20 mouse cellular contexts compared by ENCODE assay signal in the genomic region with DNA sequence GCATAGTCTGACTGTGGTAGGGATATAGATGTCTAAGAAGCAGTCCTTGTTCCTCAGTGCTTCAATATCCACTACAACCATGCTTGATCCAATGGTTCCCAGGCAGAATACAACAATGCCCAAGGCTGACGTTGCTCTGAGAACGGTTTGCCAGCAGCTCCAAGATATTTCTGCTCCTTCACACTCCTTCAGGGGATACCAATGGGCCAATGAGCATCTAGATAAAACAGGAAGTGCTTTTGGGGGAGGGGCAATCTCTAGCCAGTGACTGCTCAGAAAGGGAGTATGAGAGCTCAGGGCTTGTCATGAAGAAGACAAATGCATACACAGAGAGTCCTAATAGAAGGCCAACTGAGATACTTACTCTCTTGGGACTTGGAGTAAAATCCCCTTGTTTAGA. TPM values are rescaled to one million over a fixed set of nuclear protein-coding genes. Genes with fewer than 3 reads are reported as not detected.
A peak's percentile ranks its signal among the peaks of the same experiment; 100 is the strongest.
DNase-seq lines count a peak whose midpoint lies in the region; ATAC-seq lines count a peak whose summit lies in the region.
"Had no signal": no experiment of that assay in that cellular context is flagged by ENCODE, and none has a peak within 500 bp of the region (broad histone marks: within the 10 kb centered on the region; RNA-seq: fewer than 3 reads in every experiment).

No protein-coding gene starts in this region.

- H3K4me3 ChIP-seq in forebrain, embryonic 16.5 days (replicated peaks; ENCODE audit: low read length): no peak overlapping the region
- no peak overlapping the region for H3K4me3 ChIP-seq in forebrain, embryonic 12.5 days (replicated peaks)
- H3K4me3 ChIP-seq: embryonic facial prominence, embryonic 12.5 days; heart, embryonic 12.5 days; hindbrain, embryonic 10.5 days; limb, embryonic 12.5 days had no signal

- H3K27ac ChIP-seq in forebrain, embryonic 16.5 days (ENCODE audit: low read length): peak overlapping the region; percentile 67
- no peak overlapping the region for H3K27ac ChIP-seq in forebrain, embryonic 12.5 days
- H3K27ac ChIP-seq: embryonic facial prominence, embryonic 12.5 days; hindbrain, embryonic 10.5 days; limb, embryonic 12.5 days; liver, embryonic 14.5 days had no signal

- H3K4me1 ChIP-seq in forebrain, embryonic 16.5 days (replicated peaks; ENCODE audit: control insufficient read depth, insufficient read depth, low read length): peaks cover 4% of the 10 kb centered on the region; the same call in 1 of the 2 replicates
- H3K4me1 ChIP-seq in forebrain, embryonic 12.5 days: no peaks in the 10 kb centered on the region
- H3K4me1 ChIP-seq: embryonic facial prominence, embryonic 12.5 days; heart, embryonic 12.5 days; hindbrain, embryonic 10.5 days; limb, embryonic 12.5 days had no signal

- WGBS in forebrain, embryonic 16.5 days: 59% methylated on average over 2 of the region's 2 CpGs
- 71% methylated on average over 2 of the region's 2 CpGs for WGBS in forebrain, embryonic 12.5 days

- ATAC-seq in forebrain, embryonic 16.5 days: peak; percentile 29; the same call in 1 of the 2 replicates
- ATAC-seq in forebrain, embryonic 12.5 days (ENCODE audit: low FRiP score): no peak
- peak; percentile 49 to 64; a peak in 3 of 4 replicates for ATAC-seq in hematopoietic stem cell, adult 5-6 weeks (replicated peaks in 1 of 2; ENCODE audit: insufficient read depth in 1 of 2, low FRiP score in 2 of 2, low TSS enrichment in 1 of 2, low read depth in 1 of 2, poor library complexity in 2 of 2, severe bottlenecking in 2 of 2)

- H3K4me2 ChIP-seq in forebrain, embryonic 16.5 days (ENCODE audit: low read length): no peak overlapping the region
- H3K4me2 ChIP-seq in forebrain, embryonic 12.5 days: no peak overlapping the region
- H3K4me2 ChIP-seq: embryonic facial prominence, embryonic 12.5 days; heart, embryonic 12.5 days; limb, embryonic 12.5 days had no signal

- DNase-seq in thymus, postnatal 0 days (ENCODE audit: low spot score): peak; percentile 58
- no peak for DNase-seq in thymus, postnatal 36 days
- peak; percentile 34 for DNase-seq in thymus, postnatal 4 days
- no peak for DNase-seq in ovary, postnatal 14 days (ENCODE audit: low spot score)
- DNase-seq in embryo, embryonic 10 days (ENCODE audit: low spot score): no peak
- DNase-seq: adrenal gland, postnatal 25 days; midbrain, embryonic 14.5 days; retina, postnatal 1 day had no signal

- H3K9ac ChIP-seq in forebrain, embryonic 16.5 days (replicated peaks; ENCODE audit: low read depth, low read length): no peak overlapping the region
- H3K9ac ChIP-seq in forebrain, embryonic 12.5 days: no peak overlapping the region
- H3K9ac ChIP-seq: embryonic facial prominence, embryonic 12.5 days; heart, embryonic 12.5 days; limb, embryonic 12.5 days; liver, embryonic 14.5 days had no signal

- H3K36me3 ChIP-seq in forebrain, embryonic 16.5 days (ENCODE audit: control insufficient read depth, insufficient read depth): no peaks in the 10 kb centered on the region
- no peaks in the 10 kb centered on the region for H3K36me3 ChIP-seq in forebrain, embryonic 12.5 days (replicated peaks)
- H3K36me3 ChIP-seq: embryonic facial prominence, embryonic 12.5 days; heart, embryonic 12.5 days; hindbrain, embryonic 10.5 days; limb, embryonic 12.5 days had no signal

- H3K9me3 ChIP-seq in forebrain, embryonic 16.5 days (ENCODE audit: control insufficient read depth, low read length): no peaks in the 10 kb centered on the region
- H3K9me3 ChIP-seq in forebrain, embryonic 12.5 days: no peaks in the 10 kb centered on the region
- H3K9me3 ChIP-seq: embryonic facial prominence, embryonic 12.5 days; heart, embryonic 12.5 days; hindbrain, embryonic 10.5 days; limb, embryonic 12.5 days had no signal

- H3K27me3 ChIP-seq in forebrain, embryonic 16.5 days (replicated peaks; ENCODE audit: control insufficient read depth, insufficient read depth, low read length): 0 out of 2 replicates have a peak, but pooled peaks cover 2% of the 10 kb centered on the region
- H3K27me3 ChIP-seq in forebrain, embryonic 12.5 days: peaks cover 17% of the 10 kb centered on the region; the same call in 1 of the 2 replicates
- H3K27me3 ChIP-seq: embryonic facial prominence, embryonic 12.5 days had no signal

RNA-seq across cellular contexts. Expression of a gene that starts 6.0 kb away (rescaled TPM):
- polyA plus RNA-seq in forebrain, embryonic 16.5 days (2015; fragmentation: Nextera tagmentation; extraction: Ambion mirVana): 40.2 and 45.3 TPM in 2 replicates
- polyA plus RNA-seq in forebrain, embryonic 12.5 days (2016; fragmentation: Nextera tagmentation; extraction: Ambion mirVana): 12.7 and 15.5 TPM in 2 replicates
- 9.1 and 11.4 TPM in 2 replicates for polyA plus RNA-seq in thymus, postnatal 0 days (2015; fragmentation: Nextera tagmentation; extraction: Ambion mirVana)
- 51.4 and 90.5 TPM in 2 replicates for total RNA-seq in hematopoietic stem cell, adult 5-6 weeks (2017)

RNA-seq across cellular contexts. Expression of a gene that starts 34.4 kb away (rescaled TPM):
- polyA plus RNA-seq in forebrain, embryonic 16.5 days (2015; fragmentation: Nextera tagmentation; extraction: Ambion mirVana): not detected in 2 replicates
- polyA plus RNA-seq in forebrain, embryonic 12.5 days (2016; fragmentation: Nextera tagmentation; extraction: Ambion mirVana): not detected in 2 replicates
- 0.19 TPM in 1 of 2 replicates, not detected in the other for polyA plus RNA-seq in thymus, postnatal 0 days (2015; fragmentation: Nextera tagmentation; extraction: Ambion mirVana)
- total RNA-seq in hematopoietic stem cell, adult 5-6 weeks (2017): not detected in 2 replicates
- total RNA-seq: adrenal gland, postnatal 25 days; gastrocnemius, adult 8-10 months had no signal
- polyA plus RNA-seq: heart, embryonic 12.5 days; hindbrain, embryonic 10.5 days; kidney, embryonic 14.5 days; large intestine, adult 2 months; limb, embryonic 12.5 days; liver, embryonic 14.5 days; neural tube, embryonic 11.5 days had no signal

Comparison
In these comparisons a context has a peak if more than half of its experiments do, and no peak if none do; other contexts are left out.
1. DNase-seq: peak in thymus, postnatal 0 days (single experiment) and thymus, postnatal 4 days (single experiment); none in thymus, postnatal 36 days (0 of 2), ovary, postnatal 14 days (single experiment) and embryo, embryonic 10 days (single experiment).